Mouse (Mus musculus) megakaryocyte, embryonic 14.5 days (primary cell): ENCODE data around the gene Tmem37. TPM values are rescaled to one million over a fixed set of nuclear protein-coding genes. Genes with fewer than 3 reads are reported as not detected.
A peak's percentile ranks its signal among the peaks of the same experiment; 100 is the strongest.

Source experiments
- H3K27me3 ChIP-seq: replicated peaks from 2 replicates; pipeline ENCODE3; 2012; ENCODE audit warnings: inconsistent platforms
- H3K36me3 ChIP-seq: replicated peaks from 2 replicates; pipeline ENCODE3; 2012; ENCODE audit warnings: low read length, inconsistent platforms, mixed read lengths
- H3K4me1 ChIP-seq: 2 replicates; pipeline ENCODE4 v1.6.1; 2012; ENCODE audit warnings: inconsistent platforms
- H3K4me3 ChIP-seq: replicated peaks from 2 replicates; pipeline ENCODE3; 2012; ENCODE audit warnings: moderate library complexity, mild to moderate bottlenecking, inconsistent platforms
- H3K9me3 ChIP-seq: 2 replicates; pipeline ENCODE4 v1.6.1; 2012; ENCODE audit warnings: inconsistent platforms
- FLI1 ChIP-seq: IDR thresholded peaks from 2 replicates; pipeline ENCODE4 v1.6.1; 2012; ENCODE audit warnings: low read length, inconsistent platforms, mixed read lengths
- GATA1 ChIP-seq: IDR thresholded peaks from 3 replicates; pipeline ENCODE4 v1.6.1; 2012; ENCODE audit warnings: mixed read lengths, low read length, inconsistent platforms, borderline replicate concordance
- polyA plus RNA-seq: library from polyadenylated mRNA; stranded (reverse); fragments of >175 nt; gene quantifications from 2 replicates; pipeline ENCODE4 v1.2.3, GENCODE M21; 2012; ENCODE audit warnings: low replicate concordance; ENCODE audit not compliant: insufficient read depth

Tmem37 gene
- polyA plus RNA-seq, 1 experiment = 4.6 TPM

- H3K27me3 ChIP-seq = peaks cover 72% of the 10 kb centered on the region
- no peaks in the 10 kb centered on the region for H3K36me3 ChIP-seq
- peaks cover 42% of the 10 kb centered on the region for H3K4me1 ChIP-seq
- TF ChIP-seq GATA1 = no peak
- no peak for TF ChIP-seq FLI1
- H3K4me3 ChIP-seq = no peak overlapping the region
- H3K9me3 ChIP-seq = no peaks in the 10 kb centered on the region
These were observed 1.6 kb upstream of the Tmem37 start for GRCm38 (mm10) chr1:120075507-120075906.

- TF ChIP-seq GATA1 (no peak), FLI1 (no peak)
- Histone ChIP-seq H3K27me3 (peaks cover 73% of the 10 kb centered on the region), H3K36me3 (no peaks in the 10 kb centered on the region), H3K9me3 (no peaks in the 10 kb centered on the region), H3K4me3 (no peak overlapping the region), H3K4me1 (peaks cover 42% of the 10 kb centered on the region)
These were observed 1.1 kb upstream of the Tmem37 start for GRCm38 (mm10) chr1:120074931-120075330.

- peaks cover 74% of the 10 kb centered on the region for H3K27me3 ChIP-seq
- no peaks in the 10 kb centered on the region for H3K36me3 ChIP-seq
- TF ChIP-seq GATA1 (no peak), FLI1 (no peak)
- peak overlapping the region; percentile 90 for H3K4me3 ChIP-seq
- H3K9me3 ChIP-seq = no peaks in the 10 kb centered on the region
- H3K4me1 ChIP-seq = peaks cover 42% of the 10 kb centered on the region
These were observed 431 bp upstream of the Tmem37 start for GRCm38 (mm10) chr1:120074307-120074702.

GRCm38 (mm10) chr1:120072900-120073299 lies 974 bp downstream of the Tmem37 start:
- H3K4me3 ChIP-seq = peak overlapping the region; percentile 90
- peaks cover 30% of the 10 kb centered on the region for H3K4me1 ChIP-seq
- H3K9me3 ChIP-seq = no peaks in the 10 kb centered on the region
- peaks cover 3% of the 10 kb centered on the region for H3K36me3 ChIP-seq
- H3K27me3 ChIP-seq = peaks cover 79% of the 10 kb centered on the region
- TF ChIP-seq FLI1 (no peak), GATA1 (no peak)

GRCm38 (mm10) chr1:120071133-120071532 lies 2.7 kb downstream of the Tmem37 start:
- no peak for TF ChIP-seq GATA1
- TF ChIP-seq FLI1 = no peak
- Histone ChIP-seq H3K27me3 (peaks cover 77% of the 10 kb centered on the region), H3K4me1 (peaks cover 29% of the 10 kb centered on the region), H3K4me3 (no peak overlapping the region), H3K9me3 (no peaks in the 10 kb centered on the region), H3K36me3 (peaks cover 9% of the 10 kb centered on the region)

GRCm38 (mm10) chr1:120070168-120070567 lies 3.7 kb downstream of the Tmem37 start:
- Histone ChIP-seq H3K4me3 (no peak overlapping the region), H3K4me1 (peaks cover 28% of the 10 kb centered on the region), H3K36me3 (peaks cover 9% of the 10 kb centered on the region), H3K9me3 (no peaks in the 10 kb centered on the region), H3K27me3 (peaks cover 74% of the 10 kb centered on the region)
- TF ChIP-seq GATA1 = no peak
- TF ChIP-seq FLI1 = no peak

- Histone ChIP-seq H3K9me3 (no peaks in the 10 kb centered on the region), H3K27me3 (peaks cover 68% of the 10 kb centered on the region), H3K4me1 (peaks cover 19% of the 10 kb centered on the region), H3K36me3 (peaks cover 9% of the 10 kb centered on the region), H3K4me3 (no peak overlapping the region)
- no peak for TF ChIP-seq FLI1
- no peak for TF ChIP-seq GATA1
These were observed 4.8 kb downstream of the Tmem37 start for GRCm38 (mm10) chr1:120069120-120069519.

GRCm38 (mm10) chr1:120066625-120067024 lies 7.2 kb downstream of the Tmem37 start:
- no peaks in the 10 kb centered on the region for H3K9me3 ChIP-seq
- no peak overlapping the region for H3K4me3 ChIP-seq
- no peaks in the 10 kb centered on the region; the same call in 1 of the 2 replicates for H3K4me1 ChIP-seq
- peaks cover 9% of the 10 kb centered on the region for H3K36me3 ChIP-seq
- peaks cover 54% of the 10 kb centered on the region for H3K27me3 ChIP-seq
- TF ChIP-seq GATA1 (no peak), FLI1 (no peak)

GRCm38 (mm10) chr1:120066159-120066558 lies 7.7 kb downstream of the Tmem37 start:
- TF ChIP-seq FLI1 (no peak), GATA1 (no peak)
- H3K36me3 ChIP-seq = peaks cover 9% of the 10 kb centered on the region
- H3K4me1 ChIP-seq = no peaks in the 10 kb centered on the region; the same call in 1 of the 2 replicates
- no peaks in the 10 kb centered on the region for H3K9me3 ChIP-seq
- H3K4me3 ChIP-seq = no peak overlapping the region
- H3K27me3 ChIP-seq = peaks cover 50% of the 10 kb centered on the region

- Histone ChIP-seq H3K4me1 (no peaks in the 10 kb centered on the region), H3K27me3 (peaks cover 37% of the 10 kb centered on the region), H3K4me3 (no peak overlapping the region), H3K36me3 (peaks cover 9% of the 10 kb centered on the region), H3K9me3 (no peaks in the 10 kb centered on the region)
- no peak for TF ChIP-seq GATA1
- TF ChIP-seq FLI1 = no peak
These were observed 9.7 kb downstream of the Tmem37 start for GRCm38 (mm10) chr1:120064036-120064682.
